Mouse (Mus musculus): ENCODE measurements around the gene Tceal7.
"Not testable (repeated sequence)": the region's sequence is repeated elsewhere in the genome, so short reads cannot be mapped to it uniquely, and the experiment has no call there.

GRCm38 (mm10) chrX:136269743-136270392 is 55.3 kb downstream of the Tceal7 start, which contains the start of gene Bex3:
- TF ChIP-seq SIN3A (IDR thresholded peaks at IDR 0.05; ENCODE audit: low read length); CTCF (conservative IDR thresholded peaks at IDR 0.05 in 1 of 2, IDR thresholded peaks at IDR 0.05 in 1 of 2; ENCODE audit: low read depth in 2 of 2, low read length in 2 of 2); PAX5 (IDR thresholded peaks at IDR 0.05; ENCODE audit: low read length); E2F4 (IDR thresholded peaks at IDR 0.05; ENCODE audit: insufficient replicate concordance, low read depth, low read length); EP300 (IDR thresholded peaks at IDR 0.05; ENCODE audit: low read length); RAD21 (IDR thresholded peaks at IDR 0.05; ENCODE audit: low read depth, low read length); MAFK (IDR thresholded peaks at IDR 0.05; ENCODE audit: insufficient replicate concordance, low read length); ELF1 (IDR thresholded peaks at IDR 0.05; ENCODE audit: low read depth, low read length); ZKSCAN1 (IDR thresholded peaks at IDR 0.05; ENCODE audit: borderline replicate concordance, low read depth, low read length); UBTF (IDR thresholded peaks at IDR 0.05; ENCODE audit: low read depth, low read length); GABPA (IDR thresholded peaks at IDR 0.05; ENCODE audit: insufficient replicate concordance, low read depth, low read length): not testable (repeated sequence)

Measured in CH12.LX (cell line).